Mouse (Mus musculus): ENCODE results near the gene Ppp1r16b. TPM values are rescaled to one million over a fixed set of nuclear protein-coding genes. Genes with fewer than 3 reads are reported as not detected.

The Ppp1r16b gene
- 0.25 and 0.32 TPM in 2 replicates for polyA plus RNA-seq (2012; rRNA removed)

GRCm38 (mm10) chr2:158665098-158665497, at the start of gene Ppp1r16b:
Ppp1r16b (plus strand) TSS chr2:158665398.

GRCm38 (mm10) chr2:158624718-158625222, 40.4 kb upstream of the Ppp1r16b start, which contains the start of gene Actr5:
Actr5 (plus strand) TSS chr2:158624888.

GRCm38 (mm10) chr2:158767742-158768339, 102.6 kb downstream of the Ppp1r16b start, which contains the start of gene Fam83d:
Fam83d (plus strand) TSS chr2:158768093.

GRCm38 (mm10) chr2:158794494-158795004, 129.4 kb downstream of the Ppp1r16b start, which contains the start of gene Dhx35:
Dhx35 (plus strand) TSS chr2:158794807.

Other genes starting within 250 kb of the Ppp1r16b start
- gene Adig, start 162.8 kb upstream of the Ppp1r16b start, polyA plus RNA-seq (2012; rRNA removed), result not detected in 2 replicates
- 0.34 TPM in 1 of 2 replicates, not detected in the other for gene Arhgap40, start 152.6 kb upstream of the Ppp1r16b start, polyA plus RNA-seq (2012; rRNA removed)
- gene Slc32a1, start 54.6 kb upstream of the Ppp1r16b start, polyA plus RNA-seq (2012; rRNA removed), result 0.02 TPM in 1 of 2 replicates, not detected in the other
- 3.3 and 3.7 TPM in 2 replicates for gene Actr5, start 40.5 kb upstream of the Ppp1r16b start, polyA plus RNA-seq (2012; rRNA removed)
- 10.6 and 12.2 TPM in 2 replicates for gene Fam83d, start 102.7 kb downstream of the Ppp1r16b start, polyA plus RNA-seq (2012; rRNA removed)
- gene Dhx35, start 129.4 kb downstream of the Ppp1r16b start, polyA plus RNA-seq (2012; rRNA removed), result 4.8 and 5.2 TPM in 2 replicates

All from liver, embryonic 14 days (tissue).